Mouse (Mus musculus) kidney, adult 2 months (tissue): ENCODE results near the gene Pla2g1b.

Source experiments
- CTCF ChIP-seq: fragments of 200-500 bp; conservative IDR thresholded peaks from 2 replicates; pipeline ENCODE4 v1.5.1; 2011; ENCODE audit warnings: low read depth, mild to moderate bottlenecking, control low read depth, low read length, moderate library complexity, mixed read lengths; ENCODE audit not compliant: insufficient read depth, insufficient read length
- POLR2A ChIP-seq: fragments of 200-500 bp; IDR thresholded peaks from one replicate; pipeline ENCODE4 v1.6.1; 2011; ENCODE audit warnings: low read depth, low read length, control low read depth

DNA sequence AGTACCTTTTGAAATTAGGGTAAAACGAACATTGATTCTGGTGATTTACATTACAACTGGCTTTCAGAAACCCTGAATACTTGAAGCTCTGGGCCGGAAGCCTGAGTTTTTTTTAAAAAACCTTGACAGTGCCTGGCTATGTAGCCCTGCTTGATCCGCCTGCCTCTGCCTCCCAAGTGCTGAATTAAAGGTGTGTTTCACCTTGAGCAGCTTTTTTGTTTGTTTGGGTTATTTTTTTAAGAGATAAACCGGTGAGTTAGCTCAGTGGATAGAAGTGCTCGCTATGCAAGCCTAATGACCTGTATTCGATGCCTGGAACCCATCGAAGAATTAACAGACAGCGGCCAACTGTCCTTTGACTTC lies 24.6 kb downstream of the Pla2g1b start:
- TF ChIP-seq CTCF = no peak
- no peak for TF ChIP-seq POLR2A
